8 mouse cellular contexts compared by ENCODE assay signal in the genomic region with DNA sequence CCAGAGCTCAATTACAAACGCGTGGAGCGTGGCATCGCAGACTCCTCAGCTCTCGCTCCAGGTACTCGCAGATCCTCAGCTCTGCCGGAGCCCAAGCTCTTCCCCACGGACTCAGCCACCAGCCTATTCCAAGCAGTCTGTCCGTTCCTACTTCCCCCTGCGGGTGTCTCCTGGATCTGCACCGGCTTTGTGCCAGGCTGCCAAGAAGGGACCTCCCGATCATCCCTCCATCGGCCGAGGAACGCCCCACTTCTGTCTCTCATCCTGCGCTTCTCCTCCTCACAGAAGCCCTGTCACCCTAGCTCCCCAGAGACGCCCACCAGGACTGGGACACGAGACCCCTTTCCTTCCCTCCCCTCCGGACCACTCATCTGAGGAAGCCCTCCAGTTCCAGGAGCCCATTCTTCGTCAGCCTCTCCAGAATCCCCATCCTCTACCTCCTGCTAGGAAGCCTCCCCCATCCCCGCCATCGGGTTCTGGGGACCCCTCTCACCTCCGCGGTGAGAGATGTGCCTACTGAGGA. TPM values are rescaled to one million over a fixed set of nuclear protein-coding genes. Genes with fewer than 3 reads are reported as not detected.
DNase-seq lines count a peak whose midpoint lies in the region; ATAC-seq and TF ChIP-seq lines count a peak whose summit lies in the region.

No protein-coding gene starts in this region.

- TF ChIP-seq POLR2A in bone marrow macrophage, adult 2 months (IDR thresholded peaks at IDR 0.05; ENCODE audit: borderline replicate concordance, low read depth, low read length) = no peak
- TF ChIP-seq POLR2A in embryonic fibroblast, embryonic 13.5 days (IDR thresholded peaks at IDR 0.05; ENCODE audit: low read depth, low read length) = no peak

- 1% methylated on average over 24 of the region's 24 CpGs for WGBS in heart, embryonic 10.5 days
- WGBS in kidney, embryonic 15.5 days = 1% methylated on average over 24 of the region's 24 CpGs
- under 1% methylated on average over 24 of the region's 24 CpGs for WGBS in limb, embryonic 15.5 days
- under 1% methylated on average over 24 of the region's 24 CpGs for WGBS in midbrain, postnatal 0 days

- peak overlapping the region; percentile 62 for H3K9ac ChIP-seq in kidney, embryonic 15.5 days
- peak overlapping the region; percentile 52 for H3K9ac ChIP-seq in limb, embryonic 15.5 days
- peak overlapping the region; percentile 93 for H3K9ac ChIP-seq in midbrain, postnatal 0 days (replicated peaks; ENCODE audit: low read length, poor library complexity, severe bottlenecking)

- H3K4me2 ChIP-seq in kidney, embryonic 15.5 days = peak overlapping the region; percentile 88
- peak overlapping the region; percentile 91 for H3K4me2 ChIP-seq in limb, embryonic 15.5 days
- H3K4me2 ChIP-seq in midbrain, postnatal 0 days (ENCODE audit: low read depth, low read length, poor library complexity, severe bottlenecking) = peak overlapping the region; percentile 52

- DNase-seq in 416B (ENCODE audit: low read depth) = peak; percentile 67
- peak; percentile 89 for DNase-seq in heart, embryonic 10.5 days (ENCODE audit: low spot score)
- peak; percentile 78 for DNase-seq in midbrain, postnatal 0 days (ENCODE audit: low spot score)
- DNase-seq in spleen, postnatal 10 days (ENCODE audit: low spot score in 2 of 2) = peak; percentile 54 to 70

- H3K36me3 ChIP-seq in heart, embryonic 10.5 days = peaks cover 20% of the 10 kb centered on the region
- H3K36me3 ChIP-seq in kidney, embryonic 15.5 days = peaks cover 25% of the 10 kb centered on the region
- H3K36me3 ChIP-seq in limb, embryonic 15.5 days = peaks cover 18% of the 10 kb centered on the region
- peaks cover 11% of the 10 kb centered on the region; the same call in 1 of the 2 replicates for H3K36me3 ChIP-seq in midbrain, postnatal 0 days (ENCODE audit: insufficient read depth, low read length)

- H3K4me3 ChIP-seq in bone marrow macrophage, adult 2 months (ENCODE audit: insufficient read depth, low read length) = peak overlapping the region; percentile 88
- H3K4me3 ChIP-seq in embryonic fibroblast, embryonic 13.5 days (ENCODE audit: insufficient read depth, low read length) = peak overlapping the region; percentile 71
- H3K4me3 ChIP-seq in heart, embryonic 10.5 days = peak overlapping the region; percentile 74
- peak overlapping the region; percentile 59 for H3K4me3 ChIP-seq in kidney, embryonic 15.5 days (replicated peaks)
- H3K4me3 ChIP-seq in limb, embryonic 15.5 days = peak overlapping the region; percentile 54
- H3K4me3 ChIP-seq in midbrain, postnatal 0 days (ENCODE audit: low read depth, low read length) = peak overlapping the region; percentile 57

- H3K9me3 ChIP-seq in heart, embryonic 10.5 days = no peaks in the 10 kb centered on the region
- no peaks in the 10 kb centered on the region for H3K9me3 ChIP-seq in kidney, embryonic 15.5 days (replicated peaks)
- no peaks in the 10 kb centered on the region for H3K9me3 ChIP-seq in limb, embryonic 15.5 days
- H3K9me3 ChIP-seq in midbrain, postnatal 0 days (ENCODE audit: low read length) = no peaks in the 10 kb centered on the region

- peaks cover 13% of the 10 kb centered on the region for H3K4me1 ChIP-seq in bone marrow macrophage, adult 2 months (ENCODE audit: control insufficient read depth, insufficient read depth, low read length)
- 0 out of 2 replicates have a peak, but pooled peaks cover 2% of the 10 kb centered on the region for H3K4me1 ChIP-seq in embryonic fibroblast, embryonic 13.5 days (ENCODE audit: control insufficient read depth, insufficient read depth, low read length)
- peaks cover 8% of the 10 kb centered on the region for H3K4me1 ChIP-seq in heart, embryonic 10.5 days
- peaks cover 14% of the 10 kb centered on the region for H3K4me1 ChIP-seq in kidney, embryonic 15.5 days
- peaks cover 7% of the 10 kb centered on the region; the same call in 1 of the 2 replicates for H3K4me1 ChIP-seq in limb, embryonic 15.5 days
- 0 out of 2 replicates have a peak, but pooled peaks cover 2% of the 10 kb centered on the region for H3K4me1 ChIP-seq in midbrain, postnatal 0 days (ENCODE audit: insufficient read depth, low read length)

- no peaks in the 10 kb centered on the region for H3K27me3 ChIP-seq in heart, embryonic 10.5 days (ENCODE audit: insufficient read depth, poor library complexity, severe bottlenecking)
- no peaks in the 10 kb centered on the region for H3K27me3 ChIP-seq in kidney, embryonic 15.5 days
- no peaks in the 10 kb centered on the region for H3K27me3 ChIP-seq in limb, embryonic 15.5 days
- no peaks in the 10 kb centered on the region for H3K27me3 ChIP-seq in midbrain, postnatal 0 days (ENCODE audit: insufficient read depth, low read length)

- peak; percentile 81 for ATAC-seq in kidney, embryonic 15.5 days (replicated peaks; ENCODE audit: low FRiP score)
- ATAC-seq in limb, embryonic 15.5 days (ENCODE audit: insufficient number of reproducible peaks, low FRiP score, low TSS enrichment, low read depth) = peak; percentile 50; the same call in 1 of the 2 replicates
- ATAC-seq in midbrain, postnatal 0 days (ENCODE audit: low FRiP score) = peak; percentile 67

- H3K27ac ChIP-seq in bone marrow macrophage, adult 2 months (ENCODE audit: insufficient read depth, low read depth, low read length) = peak overlapping the region; percentile 42
- no peak overlapping the region for H3K27ac ChIP-seq in embryonic fibroblast, embryonic 13.5 days (ENCODE audit: insufficient read depth, low read length)
- peak overlapping the region; percentile 91 for H3K27ac ChIP-seq in heart, embryonic 10.5 days
- H3K27ac ChIP-seq in kidney, embryonic 15.5 days = peak overlapping the region; percentile 63
- H3K27ac ChIP-seq in limb, embryonic 15.5 days = peak overlapping the region; percentile 62; the same call in 1 of the 2 replicates
- peak overlapping the region; percentile 96 for H3K27ac ChIP-seq in midbrain, postnatal 0 days (ENCODE audit: low read depth, low read length)

- peak; percentile 22; the same call in 1 of the 2 replicates for TF ChIP-seq CTCF in bone marrow macrophage, adult 2 months (IDR thresholded peaks at IDR 0.05; ENCODE audit: low read depth, low read length)
- no peak for TF ChIP-seq CTCF in embryonic fibroblast, embryonic 13.5 days (IDR thresholded peaks at IDR 0.05; ENCODE audit: borderline replicate concordance, insufficient read depth, low read length)
- TF ChIP-seq CTCF in midbrain, postnatal 0 days (IDR thresholded peaks at IDR 0.05) = peak; percentile 61

RNA-seq across cellular contexts. Expression of gene Gdpd1, which starts 0.5 kb away (rescaled TPM):
- polyA plus RNA-seq in bone marrow macrophage, adult 2 months (2012; ENCODE audit: insufficient read depth, insufficient read length, missing spikeins) = 41.1 and 43.1 TPM in 2 replicates
- 11.6 and 12.0 TPM in 2 replicates for polyA plus RNA-seq in embryonic fibroblast, embryonic 13.5 days (2011; ENCODE audit: insufficient read length, low read depth, missing spikeins)
- polyA plus RNA-seq in heart, embryonic 10.5 days (2016; fragmentation: Nextera tagmentation; extraction: Ambion mirVana) = 20.0 and 22.8 TPM in 2 replicates
- 24.2 and 25.6 TPM in 2 replicates for polyA plus RNA-seq in kidney, embryonic 15.5 days (2015; fragmentation: Nextera tagmentation; extraction: Ambion mirVana)
- polyA plus RNA-seq in limb, embryonic 15.5 days (2015; fragmentation: Nextera tagmentation; extraction: Ambion mirVana) = 20.7 and 21.7 TPM in 2 replicates
- total RNA-seq in midbrain, postnatal 0 days (2014; rRNA removed) = 66.6 and 67.1 TPM in 2 replicates
- polyA plus RNA-seq in midbrain, postnatal 0 days (2015; fragmentation: Nextera tagmentation; extraction: Ambion mirVana) = 167 TPM in 2 replicates

RNA-seq across cellular contexts. Expression of gene Smg8, which starts 13.2 kb away (rescaled TPM):
- 11.2 and 12.9 TPM in 2 replicates for polyA plus RNA-seq in bone marrow macrophage, adult 2 months (2012; ENCODE audit: insufficient read depth, insufficient read length, missing spikeins)
- polyA plus RNA-seq in embryonic fibroblast, embryonic 13.5 days (2011; ENCODE audit: insufficient read length, low read depth, missing spikeins) = 18.2 and 20.9 TPM in 2 replicates
- polyA plus RNA-seq in heart, embryonic 10.5 days (2016; fragmentation: Nextera tagmentation; extraction: Ambion mirVana) = 19.1 and 22.7 TPM in 2 replicates
- 21.2 and 22.1 TPM in 2 replicates for polyA plus RNA-seq in kidney, embryonic 15.5 days (2015; fragmentation: Nextera tagmentation; extraction: Ambion mirVana)
- 18.9 and 20.0 TPM in 2 replicates for polyA plus RNA-seq in limb, embryonic 15.5 days (2015; fragmentation: Nextera tagmentation; extraction: Ambion mirVana)
- total RNA-seq in midbrain, postnatal 0 days (2014; rRNA removed) = 24.2 and 26.2 TPM in 2 replicates
- polyA plus RNA-seq in midbrain, postnatal 0 days (2015; fragmentation: Nextera tagmentation; extraction: Ambion mirVana) = 17.7 and 19.2 TPM in 2 replicates

RNA-seq across cellular contexts. Expression of gene Prr11, which starts 35.1 kb away (rescaled TPM):
- polyA plus RNA-seq in bone marrow macrophage, adult 2 months (2012; ENCODE audit: insufficient read depth, insufficient read length, missing spikeins) = 16.4 and 20.0 TPM in 2 replicates
- polyA plus RNA-seq in embryonic fibroblast, embryonic 13.5 days (2011; ENCODE audit: insufficient read length, low read depth, missing spikeins) = 20.5 and 30.1 TPM in 2 replicates
- 10.4 and 11.4 TPM in 2 replicates for polyA plus RNA-seq in heart, embryonic 10.5 days (2016; fragmentation: Nextera tagmentation; extraction: Ambion mirVana)
- 12.1 and 12.3 TPM in 2 replicates for polyA plus RNA-seq in kidney, embryonic 15.5 days (2015; fragmentation: Nextera tagmentation; extraction: Ambion mirVana)
- 7.0 and 7.2 TPM in 2 replicates for polyA plus RNA-seq in limb, embryonic 15.5 days (2015; fragmentation: Nextera tagmentation; extraction: Ambion mirVana)
- 1.2 and 1.5 TPM in 2 replicates for total RNA-seq in midbrain, postnatal 0 days (2014; rRNA removed)
- 0.88 and 1.1 TPM in 2 replicates for polyA plus RNA-seq in midbrain, postnatal 0 days (2015; fragmentation: Nextera tagmentation; extraction: Ambion mirVana)

RNA-seq across cellular contexts. Expression of gene Ska2, which starts 35.6 kb away (rescaled TPM):
- polyA plus RNA-seq in bone marrow macrophage, adult 2 months (2012; ENCODE audit: insufficient read depth, insufficient read length, missing spikeins) = 26.7 and 30.5 TPM in 2 replicates
- polyA plus RNA-seq in embryonic fibroblast, embryonic 13.5 days (2011; ENCODE audit: insufficient read length, low read depth, missing spikeins) = 51.2 and 75.7 TPM in 2 replicates
- 68.3 and 75.2 TPM in 2 replicates for polyA plus RNA-seq in heart, embryonic 10.5 days (2016; fragmentation: Nextera tagmentation; extraction: Ambion mirVana)
- 61.0 and 66.0 TPM in 2 replicates for polyA plus RNA-seq in kidney, embryonic 15.5 days (2015; fragmentation: Nextera tagmentation; extraction: Ambion mirVana)
- 47.7 and 48.2 TPM in 2 replicates for polyA plus RNA-seq in limb, embryonic 15.5 days (2015; fragmentation: Nextera tagmentation; extraction: Ambion mirVana)
- total RNA-seq in midbrain, postnatal 0 days (2014; rRNA removed) = 29.2 TPM in 2 replicates
- polyA plus RNA-seq in midbrain, postnatal 0 days (2015; fragmentation: Nextera tagmentation; extraction: Ambion mirVana) = 23.8 and 25.7 TPM in 2 replicates

RNA-seq across cellular contexts. Expression of gene Trim37, which starts 53.5 kb away (rescaled TPM):
- 10.5 TPM in 2 replicates for polyA plus RNA-seq in bone marrow macrophage, adult 2 months (2012; ENCODE audit: insufficient read depth, insufficient read length, missing spikeins)
- 16.1 and 23.3 TPM in 2 replicates for polyA plus RNA-seq in embryonic fibroblast, embryonic 13.5 days (2011; ENCODE audit: insufficient read length, low read depth, missing spikeins)
- 28.7 and 33.3 TPM in 2 replicates for polyA plus RNA-seq in heart, embryonic 10.5 days (2016; fragmentation: Nextera tagmentation; extraction: Ambion mirVana)
- polyA plus RNA-seq in kidney, embryonic 15.5 days (2015; fragmentation: Nextera tagmentation; extraction: Ambion mirVana) = 29.1 and 33.4 TPM in 2 replicates
- polyA plus RNA-seq in limb, embryonic 15.5 days (2015; fragmentation: Nextera tagmentation; extraction: Ambion mirVana) = 19.1 and 23.7 TPM in 2 replicates
- total RNA-seq in midbrain, postnatal 0 days (2014; rRNA removed) = 125 and 136 TPM in 2 replicates
- 66.8 and 72.6 TPM in 2 replicates for polyA plus RNA-seq in midbrain, postnatal 0 days (2015; fragmentation: Nextera tagmentation; extraction: Ambion mirVana)
